Mouse (Mus musculus) gastrocnemius, postnatal 14 days (tissue): Measurements from ENCODE around the gene Nyx. TPM values are rescaled to one million over a fixed set of nuclear protein-coding genes. Genes with fewer than 3 reads are reported as not detected.
A peak's percentile ranks its signal among the peaks of the same experiment; 100 is the strongest.

Experiments used
- DNase-seq: peaks from one replicate; pipeline ENCODE4 v3.0.0; 2021; ENCODE audit warnings: mixed read lengths
- intact Hi-C: fragments of 180-260 bp; cut with DNase I; formaldehyde crosslinking; loops from one replicate; pipeline ENCODE4 v1.15.1; 2025; ENCODE audit warnings: low total_unique reads
- total RNA-seq, 2 experiments: library from RNA; stranded (reverse); gene quantifications; 2 replicates each; pipeline ENCODE4 v1.2.3; 2021

The Nyx gene
- total RNA-seq, 2 experiments from 2014 or later = 0.08 to 0.13 TPM

DNA sequence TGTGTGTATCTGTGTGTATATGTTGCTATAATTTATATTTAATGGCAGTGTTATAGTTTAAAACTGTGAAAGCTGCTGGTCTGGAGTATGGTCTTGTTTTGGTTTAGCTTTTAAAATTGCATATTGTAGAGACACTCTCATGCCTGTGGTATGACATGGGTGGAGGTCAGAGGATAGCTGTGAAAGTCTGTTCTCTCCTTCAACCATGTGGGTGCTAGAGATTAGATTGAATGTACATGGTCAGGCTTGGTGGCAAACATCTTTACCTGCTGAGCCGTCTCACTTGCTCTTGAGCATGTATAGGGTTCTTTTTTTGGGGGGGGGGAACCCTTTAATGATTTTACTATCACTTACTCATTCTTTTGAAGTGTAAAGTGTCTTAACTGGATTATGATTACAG, 23.9 kb downstream of the Nyx start:
- intact Hi-C loops = no loop called here
- no peak for DNase-seq

DNA sequence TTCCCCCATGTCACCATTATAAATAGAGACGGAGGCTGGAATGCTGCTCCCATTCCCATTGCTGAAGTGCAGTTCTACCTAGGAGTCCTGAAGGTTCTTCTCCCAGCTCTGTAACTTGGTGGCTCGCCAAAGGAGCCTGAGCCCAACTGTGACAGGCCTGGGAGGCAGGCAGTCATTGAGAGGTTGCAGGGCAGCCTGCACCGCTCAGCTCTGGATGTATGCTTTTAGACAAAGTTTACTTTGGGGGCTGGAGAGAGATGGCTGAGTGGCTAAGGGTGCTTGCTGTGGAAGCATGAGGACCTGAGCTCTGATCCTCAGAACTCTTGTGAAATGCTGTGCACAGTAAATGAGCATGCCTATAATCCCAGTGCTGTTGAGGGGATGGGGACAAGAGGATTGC, 25.0 kb downstream of the Nyx start:
- intact Hi-C loops = no loop called here

DNA sequence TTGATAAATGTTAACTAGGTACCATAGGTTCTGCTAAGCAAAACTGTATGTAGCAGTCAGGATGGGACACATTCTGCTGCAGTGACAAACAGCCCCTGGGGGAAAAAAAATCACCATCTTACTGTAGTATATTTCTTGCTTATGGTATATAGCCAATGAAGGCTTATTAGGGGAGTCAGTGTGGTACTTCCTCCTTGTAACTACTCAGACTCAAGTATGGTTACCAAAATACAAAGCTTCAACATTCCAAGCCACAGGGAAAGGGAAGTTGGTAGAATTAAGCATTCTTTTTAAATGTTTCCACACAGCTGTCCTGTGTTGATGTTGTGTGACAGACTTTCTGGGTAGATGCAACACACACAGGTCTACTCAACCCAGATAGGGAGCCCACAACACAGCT, 27.0 kb downstream of the Nyx start:
- intact Hi-C loops = no loop called here
- DNase-seq = no peak

More for the DNA sequence above, 25.0 kb downstream of the Nyx start:
- no peak for DNase-seq

DNA sequence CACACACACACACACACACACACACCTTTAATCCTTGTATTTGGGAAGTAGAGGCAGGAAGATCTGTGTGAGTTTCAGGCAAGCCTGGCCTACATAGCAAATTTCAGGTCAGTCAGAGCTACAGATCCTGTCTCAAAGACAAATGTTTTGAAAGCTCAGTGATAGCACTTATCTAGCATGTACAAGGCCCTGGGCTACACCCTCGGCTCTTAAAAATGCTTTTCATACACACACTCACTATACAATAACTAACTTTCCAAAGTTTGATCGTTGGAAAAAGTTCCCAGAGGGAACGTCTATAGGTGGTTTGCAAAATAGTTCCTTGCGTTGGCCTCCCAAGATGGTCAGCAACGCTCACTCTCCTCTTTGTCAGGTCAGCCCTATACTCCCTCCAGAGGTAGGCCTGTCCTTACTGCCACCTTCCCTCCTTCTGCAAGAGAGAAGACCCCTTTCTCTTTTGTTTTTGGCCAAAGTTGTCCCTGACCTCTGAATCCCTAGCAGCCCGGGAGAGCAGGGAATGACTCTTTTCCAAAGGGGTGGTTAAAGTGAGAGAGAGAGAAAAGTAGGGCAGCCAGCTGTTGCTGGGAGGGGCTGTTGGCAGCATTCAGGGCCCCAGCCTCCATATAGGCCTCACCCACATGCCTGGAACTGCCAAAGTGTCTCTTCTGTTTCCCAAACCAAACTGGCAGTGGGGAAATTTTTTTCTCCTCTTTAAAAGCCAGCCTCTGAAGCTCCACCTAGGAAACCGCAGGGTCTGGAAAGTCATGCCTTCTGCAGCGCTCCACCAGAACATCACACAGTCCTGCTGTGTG, 29.2 kb downstream of the Nyx start:
- intact Hi-C loops = no loop called here
- peak; percentile 31 for DNase-seq

DNA sequence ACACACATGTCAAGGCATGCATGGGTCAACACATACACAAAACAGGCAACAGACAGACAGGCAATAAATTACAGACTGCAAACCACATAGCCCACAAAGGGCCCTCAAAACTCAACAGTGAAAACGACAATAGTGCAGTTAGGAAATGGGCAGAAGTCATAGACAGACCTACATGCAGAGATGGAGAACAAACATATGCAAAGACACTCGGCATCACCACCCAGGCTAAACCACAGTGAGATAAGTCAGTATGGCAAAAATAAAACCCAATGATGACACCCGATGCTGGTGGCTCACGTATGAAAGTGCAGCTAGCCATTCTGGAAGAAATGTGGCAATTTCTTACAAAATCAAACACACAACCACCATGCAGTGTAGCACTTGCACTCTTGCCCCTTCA, 34.4 kb downstream of the Nyx start:
- intact Hi-C loops = no loop called here

DNA sequence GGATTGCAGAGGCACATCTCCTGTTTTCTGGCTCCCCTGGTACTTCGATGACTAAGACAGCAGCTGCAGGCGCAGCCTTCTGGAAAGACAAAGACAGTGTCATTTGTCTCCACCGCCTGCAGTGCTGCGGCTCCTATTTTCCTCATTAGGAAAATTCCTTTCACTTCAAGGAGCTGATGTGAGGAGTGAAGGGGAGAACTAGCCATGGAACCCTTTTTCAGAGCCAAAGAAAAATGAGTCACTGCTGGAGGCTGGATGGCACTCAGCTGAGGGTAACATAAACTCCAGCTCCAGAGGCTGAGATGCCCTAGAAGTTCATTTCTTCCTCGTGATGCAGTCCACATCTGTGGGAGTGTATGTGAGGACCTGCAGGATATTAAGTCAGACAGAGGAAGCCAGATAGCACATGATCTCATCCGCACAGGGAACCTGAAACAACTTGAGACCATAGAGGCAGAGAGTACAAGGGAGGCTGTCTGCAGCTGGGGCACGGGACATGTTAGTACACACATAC, 37.0 kb downstream of the Nyx start:
- intact Hi-C loops = no loop called here

More for the DNA sequence above, 34.4 kb downstream of the Nyx start:
- no peak for DNase-seq

DNA sequence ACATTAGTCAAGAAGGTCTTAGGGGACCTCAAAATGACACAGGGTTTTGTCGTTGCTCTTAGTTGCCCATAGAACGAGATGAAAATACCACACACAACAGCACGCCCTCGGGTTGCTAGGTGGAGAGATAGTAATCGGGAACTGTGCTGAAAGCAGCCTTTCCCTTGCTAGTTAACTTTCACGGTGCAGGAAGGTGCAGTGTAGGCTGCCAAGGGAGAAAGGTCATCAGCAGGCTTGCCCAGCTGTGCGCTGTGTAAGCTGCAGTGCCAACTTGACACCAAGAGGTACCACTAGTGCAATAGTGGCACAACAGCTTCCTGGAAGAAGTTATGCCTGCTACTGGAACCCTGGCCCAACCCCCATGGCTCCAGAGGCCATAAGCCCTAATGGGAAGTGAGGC, 38.5 kb downstream of the Nyx start:
- no peak for DNase-seq
- intact Hi-C loops = no loop called here

More for the DNA sequence above, 37.0 kb downstream of the Nyx start:
- DNase-seq = no peak

DNA sequence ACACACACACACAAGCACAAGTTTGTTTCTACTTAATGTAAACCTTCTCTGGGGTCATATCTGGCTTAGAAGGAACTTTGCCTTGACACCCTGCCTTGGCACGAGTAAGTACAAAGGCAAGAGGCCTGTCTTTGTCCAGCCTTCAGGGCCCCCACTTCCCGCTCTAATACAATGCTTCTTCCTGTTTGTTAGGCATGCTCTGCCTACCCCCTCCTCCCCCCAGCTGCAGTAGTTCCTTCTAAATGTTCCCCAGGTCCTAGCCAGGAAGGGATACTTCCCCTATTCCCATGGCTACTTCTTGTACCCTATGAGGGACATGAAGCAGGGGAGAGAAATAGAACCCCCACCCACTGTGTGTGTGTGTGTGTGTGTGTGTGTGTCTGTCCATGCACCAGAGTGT, 40.5 kb downstream of the Nyx start:
- no peak for DNase-seq
- intact Hi-C loops = loop anchor here (2.0 kb wide), 1 partner anchor 24 kb away; no protein-coding TSS in a partner anchor

DNA sequence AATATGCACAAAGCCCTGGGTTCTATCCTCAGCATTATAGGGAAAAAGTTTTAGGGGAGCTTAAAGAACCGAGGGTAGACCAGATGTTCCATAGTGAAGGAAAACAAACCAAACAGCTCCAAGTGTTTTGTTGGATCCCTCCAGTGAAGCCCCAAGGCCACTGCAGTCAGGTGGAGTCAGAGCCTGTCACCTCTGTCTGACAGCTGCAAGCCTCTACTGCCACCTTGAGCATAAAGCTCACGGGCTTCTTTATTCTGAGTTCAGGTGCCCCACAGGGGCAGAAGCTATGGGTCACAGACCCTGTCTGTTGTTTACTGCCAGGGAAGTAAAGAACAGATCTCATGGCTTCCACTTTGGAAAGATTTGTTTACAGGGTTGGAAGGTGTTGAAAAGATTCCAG, 47.2 kb downstream of the Nyx start:
- no peak for DNase-seq
- intact Hi-C loops = no loop called here

DNA sequence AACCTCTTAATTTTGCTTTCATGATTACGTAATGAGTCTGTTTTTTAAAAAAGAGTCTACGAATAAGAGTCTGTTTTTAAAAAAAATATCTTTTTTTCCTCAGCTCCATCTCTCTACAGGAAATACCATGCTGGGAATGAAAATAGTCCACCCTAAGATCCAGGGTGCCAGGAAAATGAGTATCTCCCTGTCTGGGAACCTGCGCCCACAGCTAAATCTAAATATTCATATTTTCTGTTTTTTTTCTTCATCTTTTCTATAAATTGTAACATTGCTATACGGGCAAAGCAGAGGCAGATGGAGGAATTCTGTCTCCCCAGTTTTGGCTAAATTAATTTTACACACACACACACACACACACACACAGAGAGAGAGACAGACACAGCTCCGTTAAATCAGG, 48.0 kb downstream of the Nyx start:
- intact Hi-C loops = no loop called here
- DNase-seq = no peak

DNA sequence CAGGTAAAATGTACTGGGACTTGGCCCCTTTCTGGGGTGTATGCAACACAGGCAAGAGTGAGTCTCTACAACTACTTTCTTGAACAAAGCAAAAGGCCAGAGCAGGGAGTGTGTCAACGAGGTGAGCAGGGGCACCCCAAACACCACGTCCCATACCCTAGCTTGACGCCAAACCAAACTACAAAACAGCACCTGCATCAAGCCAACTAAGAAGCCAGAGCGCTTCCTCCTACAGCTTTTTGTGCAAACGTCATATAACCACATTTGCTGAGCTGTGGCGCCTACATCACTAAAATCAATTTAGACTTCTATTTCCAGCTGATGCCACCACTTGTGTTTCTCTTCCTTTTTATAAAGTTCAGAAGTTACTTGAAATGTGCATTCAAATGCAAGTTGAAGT, 50.5 kb downstream of the Nyx start:
- no peak for DNase-seq
- intact Hi-C loops = no loop called here

DNA sequence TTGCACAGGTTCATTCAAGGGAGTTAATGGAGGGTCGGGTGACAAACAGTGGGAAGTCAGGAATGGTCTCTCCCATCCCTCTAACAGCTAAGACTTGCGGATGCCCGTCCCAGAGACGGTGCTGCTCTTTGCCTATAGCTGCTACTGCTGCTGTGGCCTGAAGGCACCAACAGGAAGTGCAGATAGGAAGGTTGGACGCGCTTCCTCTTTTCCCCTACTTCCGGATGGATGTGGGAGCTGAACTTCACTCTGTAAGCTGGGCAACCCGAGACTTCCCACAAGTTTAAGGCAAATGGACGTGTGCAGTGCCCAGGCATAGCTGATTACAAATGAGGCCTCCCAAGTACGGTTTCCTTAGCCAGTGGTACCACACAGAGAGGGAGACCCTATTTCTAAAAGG, 52.1 kb downstream of the Nyx start:
- intact Hi-C loops = no loop called here

DNA sequence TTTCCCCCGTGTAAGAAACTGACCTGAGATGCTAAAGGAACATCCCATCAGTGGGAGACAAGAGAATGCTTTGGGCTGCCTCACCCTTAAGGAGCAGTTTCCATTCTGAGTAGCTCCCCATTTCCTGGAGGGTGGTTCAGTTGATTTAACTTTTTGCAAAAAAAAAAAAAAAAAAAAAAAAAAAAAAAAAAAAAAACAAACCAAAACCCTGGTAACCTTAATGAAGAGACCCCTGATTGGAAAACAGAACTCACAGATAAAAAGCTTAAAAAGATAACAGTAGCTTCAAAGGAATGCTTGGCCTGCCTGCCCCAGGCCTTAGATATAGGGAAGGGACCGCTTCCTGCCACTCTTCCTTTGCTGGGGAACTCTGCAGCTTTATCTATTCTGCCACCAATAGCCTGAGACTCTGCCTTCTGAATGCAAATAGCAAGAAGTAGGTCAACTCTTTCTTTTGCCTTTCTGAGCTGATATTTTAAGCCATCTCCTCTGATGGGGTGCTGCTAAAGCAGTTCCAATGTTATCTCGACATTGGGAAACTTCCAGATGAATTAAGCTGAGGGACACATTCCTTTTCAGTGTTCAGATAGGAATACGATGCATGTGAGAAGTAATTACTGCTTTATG, 53.0 kb downstream of the Nyx start:
- DNase-seq = no peak
- intact Hi-C loops = no loop called here

More for the DNA sequence above, 52.1 kb downstream of the Nyx start:
- DNase-seq = no peak

DNA sequence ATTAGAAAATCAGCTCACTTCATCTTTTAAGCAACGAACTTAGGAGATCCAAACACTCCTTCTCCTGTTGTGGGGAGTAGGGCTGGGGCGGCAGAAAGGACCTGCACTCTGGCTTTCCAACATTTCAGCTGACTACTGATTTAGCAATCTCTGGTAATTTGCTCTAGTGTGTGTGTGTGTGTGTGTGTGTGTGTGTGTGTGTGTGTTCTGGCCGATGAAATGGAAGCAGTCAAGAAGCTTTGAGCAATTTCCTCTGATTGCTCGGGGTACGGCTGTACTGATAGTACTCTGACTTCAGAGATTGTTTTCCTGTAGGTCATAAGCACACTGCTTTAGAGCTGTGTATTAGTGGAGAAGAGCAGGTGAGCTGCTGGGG, 53.5 kb downstream of the Nyx start:
- intact Hi-C loops = no loop called here
- DNase-seq = no peak

DNA sequence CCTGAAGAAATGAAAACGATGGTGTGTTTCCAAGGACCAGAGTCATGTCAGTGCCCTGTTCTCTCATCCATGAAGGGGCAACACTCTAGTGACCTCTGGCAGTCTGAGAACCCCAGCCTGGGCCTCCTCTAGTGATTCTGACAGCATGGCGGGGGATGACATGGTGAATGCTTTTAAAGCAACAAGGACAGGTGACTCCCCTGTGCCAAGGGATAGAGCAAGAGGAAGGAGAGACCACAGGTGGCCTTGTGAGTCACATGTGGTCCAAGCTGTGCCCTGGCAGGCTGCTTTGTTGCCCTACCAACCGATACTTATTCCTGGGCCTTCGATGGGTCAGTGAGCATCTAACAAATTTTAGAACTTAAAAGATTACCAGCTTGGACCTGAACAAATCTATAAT, 54.7 kb downstream of the Nyx start:
- DNase-seq = no peak
- intact Hi-C loops = no loop called here

DNA sequence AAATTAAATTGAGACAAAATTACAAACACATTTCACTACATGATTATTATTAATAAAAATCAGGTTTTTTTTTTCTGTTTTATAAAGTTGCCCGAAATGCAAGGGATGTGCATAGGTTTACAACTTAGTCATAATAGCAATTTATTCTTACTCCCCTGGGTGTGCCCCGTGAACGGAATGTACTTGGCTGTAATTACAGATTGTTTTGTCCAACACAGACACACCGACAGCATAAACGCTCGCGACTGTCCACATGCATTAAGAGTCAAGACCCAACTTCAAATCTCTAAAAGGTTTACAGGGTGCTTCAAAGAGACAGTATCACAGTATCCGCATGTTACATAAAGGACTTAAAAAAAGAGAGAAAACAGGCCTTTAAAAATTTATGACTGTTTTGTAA, 55.4 kb downstream of the Nyx start:
- DNase-seq = no peak
- intact Hi-C loops = no loop called here

Other genes starting within 250 kb of the Nyx start
- gene Ddx3x, start 185.1 kb upstream of the Nyx start, total RNA-seq = 100 to 1,000 TPM in 1 of 2 experiments, 10 to 100 TPM in 1; 84.9 to 119 TPM
- gene Gpr34, start 166.0 kb downstream of the Nyx start, total RNA-seq = 1 to 10 TPM in 1 of 2 experiments, under 1 TPM in 1; 0.80 to 2.0 TPM
- not detected for gene Gpr82, start 195.3 kb downstream of the Nyx start, total RNA-seq